Mouse (Mus musculus) skeletal muscle tissue, adult 2 months (tissue): ENCODE data around the gene Aqp3.

Experiments used
- DNase-seq: peaks from one replicate; pipeline ENCODE4 v3.0.0-alpha.2; 2012; ENCODE audit warnings: low read depth, low spot score

Aqp3 gene

GRCm38 (mm10) chr4:41063894-41064673, 33.9 kb downstream of the Aqp3 start:
- no peak for DNase-seq

DNA sequence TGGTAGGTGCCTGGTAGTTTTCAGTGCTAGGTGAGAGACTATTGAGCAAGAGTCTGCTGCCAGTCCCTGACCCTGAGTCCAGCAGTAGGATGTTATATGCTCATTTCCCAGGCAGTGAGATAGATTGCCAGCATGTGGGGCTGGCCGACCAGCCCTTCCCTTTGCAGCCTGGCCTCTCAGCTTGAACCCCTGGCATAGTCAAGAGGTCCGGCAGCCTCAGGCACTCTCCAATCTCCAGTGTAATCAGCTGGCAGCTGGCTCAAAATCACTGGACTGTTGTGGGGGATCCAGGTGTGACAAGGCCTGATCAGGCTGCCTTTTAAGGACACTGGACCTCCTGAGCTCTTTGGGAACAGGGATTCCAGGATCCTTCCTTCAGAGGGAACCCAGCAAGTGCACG, 34.6 kb downstream of the Aqp3 start:
- no peak for DNase-seq

DNA sequence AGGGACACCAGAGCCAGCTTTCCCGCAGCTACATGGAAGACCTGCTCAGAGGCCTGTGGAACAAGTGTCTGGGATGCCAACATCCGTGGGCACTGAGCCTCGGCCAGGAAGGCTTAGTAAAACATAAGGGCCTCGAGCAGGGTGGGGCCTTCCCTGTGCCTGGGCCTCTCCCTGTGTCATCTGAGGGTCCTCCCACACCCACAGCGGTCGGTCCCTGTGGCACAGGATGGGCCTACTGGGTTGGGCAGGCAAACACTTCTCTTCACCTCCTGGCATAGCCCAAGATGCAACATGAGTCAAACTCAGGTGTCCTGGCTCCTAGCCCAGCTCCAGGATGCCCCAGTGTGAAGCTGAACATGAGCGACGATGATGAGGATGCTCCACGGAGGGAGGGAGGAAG, 40.6 kb downstream of the Aqp3 start:
- DNase-seq = no peak

- no peak for DNase-seq
Measured at GRCm38 (mm10) chr4:41056742-41057332, 41.1 kb downstream of the Aqp3 start.

DNA sequence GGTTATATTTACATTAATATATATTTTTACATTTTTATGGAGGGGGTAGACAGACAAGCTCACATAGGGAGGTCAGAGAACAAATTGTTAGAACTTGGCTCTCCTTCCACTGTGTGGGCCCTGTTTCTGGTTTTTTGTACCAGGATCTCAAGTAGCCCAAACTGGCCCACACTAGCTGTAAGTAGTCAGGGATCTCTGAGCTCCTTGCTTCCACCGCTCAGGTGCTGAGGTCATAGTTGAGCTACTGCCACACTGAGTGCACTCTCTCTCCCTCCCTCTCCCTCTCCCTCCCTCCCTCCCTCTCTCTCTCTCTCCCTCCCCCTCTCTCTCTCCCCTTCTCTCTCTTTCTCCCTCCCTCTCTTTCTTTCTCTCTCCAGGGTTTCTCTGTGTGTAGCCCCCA, 41.7 kb downstream of the Aqp3 start:
- DNase-seq = no peak

- DNase-seq = no peak
Measured at GRCm38 (mm10) chr4:41055111-41055510, 42.9 kb downstream of the Aqp3 start.

- no peak for DNase-seq
Measured at GRCm38 (mm10) chr4:41051781-41052180, 46.2 kb downstream of the Aqp3 start.

GRCm38 (mm10) chr4:41050726-41051675, 47.0 kb downstream of the Aqp3 start:
- peak; percentile 65 for DNase-seq

DNA sequence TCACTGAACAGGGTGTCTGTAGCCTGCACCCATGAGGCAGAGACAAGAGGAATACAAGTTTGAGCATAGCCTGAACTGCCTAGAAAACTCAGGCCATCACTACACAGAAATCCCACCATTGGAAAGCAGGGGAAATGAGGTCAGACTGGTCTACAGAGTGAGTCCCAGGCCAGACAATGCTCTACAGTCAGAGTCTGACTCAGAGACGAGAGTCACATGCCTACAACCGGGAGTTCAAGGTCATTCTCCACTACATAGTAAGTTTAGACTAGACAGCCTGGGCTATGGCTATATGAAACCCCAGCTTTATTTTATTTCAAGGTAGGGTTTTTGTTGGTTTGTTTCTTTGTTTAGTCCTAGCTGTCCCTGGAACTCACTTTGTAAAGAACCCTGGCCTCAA, 49.1 kb downstream of the Aqp3 start:
- no peak for DNase-seq

- peak; percentile 35 for DNase-seq
Measured at GRCm38 (mm10) chr4:41047524-41048271, 50.3 kb downstream of the Aqp3 start, which contains the start of gene Aqp7. Gene Aqp7, minus strand, starts transcription at chr4:41048139.

GRCm38 (mm10) chr4:41046254-41046795, 51.7 kb downstream of the Aqp3 start:
- DNase-seq = no peak

- DNase-seq = no peak
Measured at GRCm38 (mm10) chr4:41045288-41045687, 52.7 kb downstream of the Aqp3 start.

GRCm38 (mm10) chr4:41043961-41044360, 54.0 kb downstream of the Aqp3 start:
- no peak for DNase-seq

DNA sequence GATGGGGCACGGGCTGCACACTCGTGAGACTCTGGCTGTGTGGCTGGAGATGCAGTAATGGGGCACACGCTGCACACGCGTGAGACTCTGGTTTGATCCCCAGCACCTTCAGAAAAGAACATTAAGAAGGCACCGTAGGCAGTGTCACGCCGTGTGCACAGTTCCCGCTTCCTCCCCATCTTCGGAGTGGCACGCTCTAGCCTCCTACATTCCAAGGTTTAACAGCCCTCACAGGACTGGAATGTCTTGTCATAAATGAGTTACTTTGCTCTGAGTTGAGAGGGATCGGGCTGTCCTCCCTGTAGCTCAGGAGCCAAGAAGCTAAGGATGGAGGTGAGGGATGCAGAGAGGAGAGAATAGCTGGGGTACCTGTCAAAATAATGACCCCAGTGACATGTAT, 55.1 kb downstream of the Aqp3 start:
- no peak for DNase-seq
